Mouse (Mus musculus): ENCODE results near the gene Atp6v1e2.

DNA sequence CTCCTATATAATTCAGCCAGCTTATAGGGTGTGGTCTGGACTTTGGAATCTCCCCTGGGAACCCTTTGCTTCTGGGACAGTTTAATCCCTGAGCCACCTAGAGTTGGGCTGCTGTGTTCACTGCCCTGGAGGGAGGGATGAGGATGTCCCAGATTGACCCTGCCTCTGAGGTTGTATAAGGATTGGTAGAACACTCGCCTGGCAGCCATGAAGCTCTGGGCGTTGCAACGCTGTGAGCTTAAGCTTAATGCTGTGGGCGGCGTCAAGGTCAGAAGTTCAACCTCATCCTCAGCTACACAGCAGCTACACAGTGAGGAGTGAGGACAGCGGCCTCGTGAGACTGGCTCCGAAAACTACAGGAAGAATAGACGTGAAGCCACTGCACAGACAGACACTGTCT lies 34.8 kb upstream of the Atp6v1e2 start:
- TF ChIP-seq CTCF (IDR thresholded peaks at IDR 0.05; ENCODE audit: low read depth, low read length) (no peak), GATA1 (IDR thresholded peaks at IDR 0.05; ENCODE audit: borderline replicate concordance, low read length) (no peak)

Measured in G1E (cell line).